16 mouse cellular contexts compared by ENCODE assay signal in the genomic region with DNA sequence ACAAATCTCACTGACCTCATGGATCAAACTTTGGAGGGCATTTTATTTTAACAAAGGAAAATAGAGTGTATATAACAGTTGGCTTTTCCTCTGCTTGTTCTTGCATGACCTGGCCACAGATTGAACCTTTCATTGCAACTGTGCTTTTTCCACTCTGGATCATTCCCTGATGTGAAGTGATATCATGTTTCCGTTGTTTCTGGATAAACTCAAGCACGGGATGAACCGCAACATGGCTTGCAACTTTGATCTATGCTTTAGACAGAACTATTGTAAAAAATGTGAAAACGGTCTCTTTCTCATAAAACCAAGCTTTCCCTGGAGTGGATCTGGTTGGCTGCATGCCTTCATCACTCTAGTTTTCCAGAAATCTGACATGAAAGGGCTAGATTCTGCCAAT.
"Had no signal": no experiment of that assay in that cellular context is flagged by ENCODE, and none has a peak within 500 bp of the region (broad histone marks: within the 10 kb centered on the region; RNA-seq: fewer than 3 reads in every experiment).

No protein-coding gene starts in this region.

- H3K27me3 ChIP-seq: kidney, embryonic 15.5 days; limb, embryonic 13.5 days; midbrain, embryonic 12.5 days had no signal

- H3K9me3 ChIP-seq: kidney, embryonic 15.5 days; limb, embryonic 13.5 days; midbrain, embryonic 12.5 days had no signal

- H3K9ac ChIP-seq: kidney, embryonic 15.5 days; limb, embryonic 13.5 days; liver, embryonic 14.5 days; liver, postnatal 0 days; lung, embryonic 14.5 days; midbrain, embryonic 12.5 days had no signal

- H3K4me1 ChIP-seq: kidney, embryonic 15.5 days; limb, embryonic 13.5 days; midbrain, embryonic 12.5 days had no signal

- H3K36me3 ChIP-seq: kidney, embryonic 15.5 days; limb, embryonic 13.5 days; midbrain, embryonic 12.5 days had no signal

- DNase-seq: kidney, adult 11 months; kidney, adult 8-10 months; kidney, postnatal 36 days; left cerebral cortex, postnatal 4 days; liver, postnatal 0 days; lung, embryonic 14.5 days; thymus, adult 18-20 months; thymus, postnatal 36 days had no signal

- H3K4me3 ChIP-seq: kidney, embryonic 15.5 days; limb, embryonic 13.5 days; midbrain, embryonic 12.5 days had no signal

- H3K27ac ChIP-seq: kidney, embryonic 15.5 days; limb, embryonic 13.5 days; liver, embryonic 14.5 days; macrophage; midbrain, embryonic 12.5 days had no signal

- H3K4me2 ChIP-seq: kidney, embryonic 15.5 days; limb, embryonic 13.5 days; liver, embryonic 11.5 days; lung, embryonic 14.5 days; midbrain, embryonic 12.5 days had no signal

- ATAC-seq: liver, postnatal 0 days; lung, postnatal 0 days; midbrain, embryonic 16.5 days had no signal
